Mouse (Mus musculus) liver, embryonic 14.5 days (tissue): ENCODE measurements at regions not wholly inside any gene's neighbourhood (a gene's known extent, or its start where the extent isn't known, plus 50 kb on each side); places are given as distances from the start of the nearest gene placed in this dataset.

Source experiments
- CTCF ChIP-seq: IDR thresholded peaks from 2 replicates; pipeline ENCODE4 v1.5.1; 2016; ENCODE audit warnings: antibody characterized with exemption, low read depth, control low read depth
- EP300 ChIP-seq: IDR thresholded peaks from 2 replicates; pipeline ENCODE4 v1.6.1; 2016; ENCODE audit warnings: antibody characterized with exemption, low read depth

- no peak for TF ChIP-seq CTCF
- TF ChIP-seq EP300 = no peak
These were observed 311.3 kb upstream of the Emcn start for GRCm38 (mm10) chr3:137029546-137029945.
